Mouse (Mus musculus): ENCODE results near the gene Poc1a. TPM values are rescaled to one million over a fixed set of nuclear protein-coding genes. Genes with fewer than 3 reads are reported as not detected.

Poc1a gene
- total and polyA plus RNA-seq, 2 experiments from 2014 or later, result 7.6 to 14.3 TPM

DNA sequence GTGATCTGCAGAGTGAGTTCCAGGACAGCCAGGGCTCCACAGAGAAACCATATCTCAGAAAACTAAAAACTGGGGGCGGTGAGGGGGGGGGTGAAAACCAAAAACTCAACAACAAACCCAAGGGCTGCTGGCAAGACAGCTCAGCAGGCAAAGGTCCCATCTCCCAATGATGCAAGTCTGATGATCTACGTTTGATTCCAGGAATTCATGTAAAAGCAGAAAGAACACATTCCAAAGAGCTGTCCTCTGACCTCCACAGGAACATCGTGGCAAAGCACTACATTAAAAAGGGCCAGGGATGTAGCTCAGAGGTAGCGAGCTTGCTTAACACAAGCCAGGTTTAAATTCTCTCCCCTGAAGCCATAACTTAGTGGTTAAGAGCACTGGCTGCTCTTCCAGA is 10.2 kb upstream of the Poc1a start:
- 83% methylated on average over 4 of the region's 4 CpGs for WGBS

DNA sequence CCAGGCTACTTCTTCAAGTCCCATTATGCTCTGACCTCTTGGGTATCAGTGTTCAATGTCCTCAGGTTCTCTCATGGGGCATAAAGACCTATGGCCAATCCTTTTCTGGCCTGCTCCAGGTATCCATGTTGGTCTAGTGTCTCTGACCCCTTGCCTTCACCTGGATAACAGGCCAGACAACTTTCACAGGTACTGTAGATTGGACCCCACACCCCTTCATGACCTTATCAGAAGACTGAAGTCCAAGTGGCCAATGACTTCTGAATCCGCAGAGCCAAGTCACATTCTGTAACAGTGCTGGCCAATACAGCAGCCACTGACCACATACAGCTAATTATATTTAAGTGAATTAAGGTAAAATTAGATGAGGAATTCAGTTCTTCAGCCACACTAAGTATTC is 8.6 kb upstream of the Poc1a start:
- no peak for TF ChIP-seq CTCF (IDR thresholded peaks at IDR 0.05; ENCODE audit: low read depth)
- Histone ChIP-seq H3K9me3 (ENCODE audit: low read length) (no peaks in the 10 kb centered on the region), H3K4me2 (ENCODE audit: low read depth) (no peak overlapping the region), H3K4me3 (ENCODE audit: low read depth, low read length) (no peak overlapping the region), H3K27ac (ENCODE audit: low read depth, low read length) (no peak overlapping the region), H3K4me1 (ENCODE audit: insufficient read depth) (peaks cover 19% of the 10 kb centered on the region), H3K36me3 (ENCODE audit: insufficient read depth) (no peaks in the 10 kb centered on the region), H3K27me3 (ENCODE audit: insufficient read depth, low read length) (no peaks in the 10 kb centered on the region), H3K9ac (no peak overlapping the region)
- ATAC-seq (no peak), DNase-seq (no peak)
- 97% methylated on average over 1 of the region's 1 CpGs for WGBS

More for the DNA sequence above, 10.2 kb upstream of the Poc1a start:
- Histone ChIP-seq H3K4me2 (ENCODE audit: low read depth) (no peak overlapping the region), H3K27me3 (ENCODE audit: insufficient read depth, low read length) (no peaks in the 10 kb centered on the region), H3K9me3 (ENCODE audit: low read length) (no peaks in the 10 kb centered on the region), H3K4me1 (ENCODE audit: insufficient read depth) (peaks cover 19% of the 10 kb centered on the region), H3K27ac (ENCODE audit: low read depth, low read length) (peak overlapping the region; percentile 83), H3K36me3 (ENCODE audit: insufficient read depth) (no peaks in the 10 kb centered on the region), H3K9ac (no peak overlapping the region), H3K4me3 (ENCODE audit: low read depth, low read length) (no peak overlapping the region)
- TF ChIP-seq CTCF (IDR thresholded peaks at IDR 0.05; ENCODE audit: low read depth), result no peak
- no peak for DNase-seq
- no peak for ATAC-seq

DNA sequence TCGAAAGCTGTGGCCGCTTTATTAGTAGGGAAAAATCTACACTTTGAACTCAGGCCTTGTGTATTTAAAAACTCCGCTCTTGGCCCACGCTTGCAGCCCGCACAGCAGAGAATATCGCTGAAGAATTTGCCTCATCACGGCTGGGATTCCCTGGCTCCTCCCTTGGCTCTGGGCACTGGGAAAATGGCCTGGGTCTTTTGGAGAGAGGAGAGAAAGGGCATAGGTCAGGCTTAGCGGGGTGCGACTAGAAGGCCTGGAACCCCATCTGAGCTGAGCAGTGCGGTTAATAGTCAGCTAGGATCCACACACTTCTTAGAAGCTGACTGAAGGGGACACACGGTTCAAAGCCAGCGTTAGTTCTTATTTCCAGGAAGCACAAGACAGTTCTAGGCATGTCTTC is 7.6 kb upstream of the Poc1a start:
- H3K27ac ChIP-seq (ENCODE audit: low read depth, low read length), result no peak overlapping the region
- H3K27me3 ChIP-seq (ENCODE audit: insufficient read depth, low read length), result no peaks in the 10 kb centered on the region
- no peak for ATAC-seq
- H3K4me3 ChIP-seq (ENCODE audit: low read depth, low read length), result no peak overlapping the region
- no peak overlapping the region for H3K9ac ChIP-seq
- no peak for TF ChIP-seq CTCF (IDR thresholded peaks at IDR 0.05; ENCODE audit: low read depth)
- no peaks in the 10 kb centered on the region for H3K36me3 ChIP-seq (ENCODE audit: insufficient read depth)
- no peak for DNase-seq
- no peak overlapping the region for H3K4me2 ChIP-seq (ENCODE audit: low read depth)
- WGBS, result 85% methylated on average over 12 of the region's 12 CpGs
- H3K9me3 ChIP-seq (ENCODE audit: low read length), result no peaks in the 10 kb centered on the region
- H3K4me1 ChIP-seq (ENCODE audit: insufficient read depth), result peaks cover 19% of the 10 kb centered on the region

DNA sequence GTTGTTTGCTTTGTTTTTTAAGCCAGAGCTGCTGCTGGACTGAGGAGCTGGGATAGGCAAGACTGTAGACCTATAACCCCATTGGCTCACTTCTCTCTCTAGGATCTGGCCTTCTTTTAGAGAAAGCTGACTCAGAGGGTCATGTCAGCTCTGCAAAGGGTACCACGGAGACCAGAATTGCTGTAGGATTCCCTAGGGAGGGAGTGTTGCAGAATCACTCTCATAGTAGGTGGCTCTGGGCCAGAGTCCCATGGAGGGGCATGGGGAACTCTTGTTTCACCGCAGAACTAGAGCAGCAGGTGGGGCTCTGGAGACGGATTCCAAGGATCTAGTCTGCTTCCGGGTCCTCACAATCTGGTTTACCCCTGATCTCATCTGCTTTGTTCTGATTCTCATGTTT is 7.1 kb upstream of the Poc1a start:
- no peak for TF ChIP-seq CTCF (IDR thresholded peaks at IDR 0.05; ENCODE audit: low read depth)
- H3K4me1 ChIP-seq (ENCODE audit: insufficient read depth), result peaks cover 17% of the 10 kb centered on the region

DNA sequence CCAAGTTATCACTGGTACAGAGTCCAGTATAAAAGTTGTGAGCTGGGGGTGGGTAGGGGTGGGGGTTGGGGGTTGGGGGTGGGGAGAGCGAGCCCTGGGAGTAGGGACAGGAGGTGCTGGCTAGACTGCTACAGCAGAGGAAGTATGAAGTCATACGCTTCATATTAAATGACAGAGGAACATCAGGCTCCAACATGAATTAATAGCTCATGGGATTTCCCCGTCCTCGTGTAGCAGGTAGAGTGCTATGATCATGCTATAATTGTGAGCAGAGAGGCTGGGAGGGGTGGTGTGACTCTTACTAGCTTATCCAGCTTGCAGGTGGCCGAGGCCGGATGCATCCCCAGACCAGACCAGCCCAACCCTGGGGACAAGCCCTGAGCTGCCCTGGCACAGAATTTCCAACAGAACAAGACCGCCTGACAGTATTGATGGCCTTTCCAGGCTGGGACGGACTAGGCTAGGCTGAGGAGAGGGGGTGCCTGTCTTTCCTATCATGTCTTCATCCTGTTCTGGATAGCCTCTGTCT is 6.1 kb upstream of the Poc1a start:
- H3K4me3 ChIP-seq (ENCODE audit: low read depth, low read length), result no peak overlapping the region
- no peak overlapping the region for H3K9ac ChIP-seq
- no peak overlapping the region for H3K4me2 ChIP-seq (ENCODE audit: low read depth)
- no peaks in the 10 kb centered on the region for H3K9me3 ChIP-seq (ENCODE audit: low read length)
- peaks cover 8% of the 10 kb centered on the region for H3K4me1 ChIP-seq (ENCODE audit: insufficient read depth)
- H3K27ac ChIP-seq (ENCODE audit: low read depth, low read length), result no peak overlapping the region
- no peaks in the 10 kb centered on the region for H3K27me3 ChIP-seq (ENCODE audit: insufficient read depth, low read length)
- no peak for DNase-seq
- H3K36me3 ChIP-seq (ENCODE audit: insufficient read depth), result no peaks in the 10 kb centered on the region
- no peak for TF ChIP-seq CTCF (IDR thresholded peaks at IDR 0.05; ENCODE audit: low read depth)
- WGBS, result 88% methylated on average over 8 of the region's 8 CpGs
- no peak for ATAC-seq

More for the DNA sequence above, 7.1 kb upstream of the Poc1a start:
- DNase-seq (no peak), ATAC-seq (no peak)
- 62% methylated on average over 4 of the region's 4 CpGs for WGBS
- Histone ChIP-seq H3K4me3 (ENCODE audit: low read depth, low read length) (no peak overlapping the region), H3K4me2 (ENCODE audit: low read depth) (no peak overlapping the region), H3K9me3 (ENCODE audit: low read length) (no peaks in the 10 kb centered on the region), H3K27me3 (ENCODE audit: insufficient read depth, low read length) (no peaks in the 10 kb centered on the region), H3K9ac (no peak overlapping the region), H3K36me3 (ENCODE audit: insufficient read depth) (no peaks in the 10 kb centered on the region), H3K27ac (ENCODE audit: low read depth, low read length) (no peak overlapping the region)

DNA sequence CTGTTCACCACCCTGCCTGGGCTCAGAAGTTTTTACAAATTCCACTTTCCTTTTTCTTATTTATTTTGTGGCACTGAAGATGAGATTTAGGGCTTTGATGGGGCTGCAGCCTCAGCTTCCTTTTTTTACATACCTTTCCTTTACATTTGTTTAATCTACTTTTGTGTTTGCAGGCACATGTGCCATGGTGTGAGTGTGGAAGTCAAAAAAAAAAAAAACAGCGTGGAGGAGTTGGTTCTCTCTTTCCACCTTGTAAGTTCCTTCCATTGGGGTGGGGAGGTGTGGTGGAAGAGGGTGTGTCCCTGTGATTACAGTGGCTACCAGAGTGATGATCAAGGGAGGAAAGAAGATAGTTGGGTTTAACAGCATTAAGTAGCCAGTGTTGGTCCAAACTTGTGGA is 5.1 kb upstream of the Poc1a start:
- Histone ChIP-seq H3K36me3 (ENCODE audit: insufficient read depth) (no peaks in the 10 kb centered on the region), H3K4me2 (ENCODE audit: low read depth) (no peak overlapping the region), H3K4me1 (ENCODE audit: insufficient read depth) (no peaks in the 10 kb centered on the region), H3K9me3 (ENCODE audit: low read length) (no peaks in the 10 kb centered on the region), H3K27ac (ENCODE audit: low read depth, low read length) (no peak overlapping the region), H3K4me3 (ENCODE audit: low read depth, low read length) (no peak overlapping the region), H3K27me3 (ENCODE audit: insufficient read depth, low read length) (no peaks in the 10 kb centered on the region), H3K9ac (no peak overlapping the region)
- ATAC-seq (no peak), DNase-seq (no peak)
- no peak for TF ChIP-seq CTCF (IDR thresholded peaks at IDR 0.05; ENCODE audit: low read depth)
- 72% methylated on average over 1 of the region's 1 CpGs for WGBS

DNA sequence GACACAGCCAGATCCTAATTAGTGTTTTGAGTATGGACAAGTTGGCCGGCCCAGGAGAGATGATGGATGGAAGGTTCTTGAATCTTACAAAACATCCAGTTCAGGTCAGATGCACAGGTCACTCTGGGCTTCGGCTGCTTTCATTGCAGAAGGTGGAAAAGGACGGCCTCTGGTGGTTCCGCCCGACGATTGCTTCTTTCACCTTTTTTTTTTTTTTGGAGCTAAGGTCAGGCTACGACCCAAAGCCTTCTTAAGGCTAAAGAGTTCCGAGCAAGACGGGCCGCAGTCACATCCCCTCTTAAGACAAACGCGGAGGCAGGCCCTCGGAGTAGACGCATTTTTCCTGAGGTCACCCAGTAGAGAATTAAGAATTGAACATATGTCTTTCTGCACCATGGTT is 475 bp upstream of the Poc1a start:
- ATAC-seq, result peak; percentile 32
- Histone ChIP-seq H3K9me3 (ENCODE audit: low read length) (no peaks in the 10 kb centered on the region), H3K4me2 (ENCODE audit: low read depth) (peak overlapping the region; percentile 56), H3K36me3 (ENCODE audit: insufficient read depth) (no peaks in the 10 kb centered on the region; the same call in 1 of the 2 replicates), H3K4me3 (ENCODE audit: low read depth, low read length) (peak overlapping the region; percentile 51), H3K27ac (ENCODE audit: low read depth, low read length) (peak overlapping the region; percentile 69), H3K9ac (peak overlapping the region; percentile 57), H3K27me3 (ENCODE audit: insufficient read depth, low read length) (no peaks in the 10 kb centered on the region), H3K4me1 (ENCODE audit: insufficient read depth) (peaks cover 6% of the 10 kb centered on the region)
- TF ChIP-seq CTCF (IDR thresholded peaks at IDR 0.05; ENCODE audit: low read depth), result peak; percentile 72
- 1% methylated on average over 14 of the region's 14 CpGs for WGBS
- DNase-seq, result no peak
